Mouse (Mus musculus) small intestine, adult 2 months (tissue): ENCODE data around the gene Fcor.

Experiments used
- CTCF ChIP-seq: fragments of 200-500 bp; IDR thresholded peaks from 2 replicates; pipeline ENCODE4 v1.5.1; 2012; ENCODE audit warnings: low read depth, mild to moderate bottlenecking, control low read depth, inconsistent platforms, low read length, moderate library complexity, mixed read lengths; ENCODE audit not compliant: insufficient replicate concordance, insufficient read length; ENCODE audit errors: extremely low read depth
- POLR2A ChIP-seq: fragments of 200-500 bp; IDR thresholded peaks from 2 replicates; pipeline ENCODE4 v1.6.1; 2012; ENCODE audit warnings: low read depth, mild to moderate bottlenecking, control low read depth, inconsistent platforms, low read length, moderate library complexity

DNA sequence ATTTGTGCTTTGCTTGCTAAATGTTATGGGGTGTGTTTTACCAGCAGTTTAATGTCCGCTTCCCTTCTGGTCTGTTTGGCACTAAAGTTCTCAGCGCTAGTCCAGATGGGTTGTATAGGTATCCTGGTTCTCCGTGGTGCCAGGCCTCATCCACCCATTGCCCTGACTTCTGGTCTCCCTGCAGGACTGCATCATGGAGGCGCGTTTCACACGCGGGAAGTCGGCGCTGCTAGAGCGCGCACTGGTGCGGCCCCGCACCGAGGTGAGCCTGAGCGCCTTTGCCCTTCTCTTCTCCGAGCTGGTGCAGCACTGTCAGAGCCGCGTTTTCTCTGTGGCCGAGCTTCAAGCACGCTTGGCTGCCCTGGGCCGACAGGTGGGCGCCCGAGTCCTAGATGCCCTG, 6.7 kb upstream of the Fcor start:
- TF ChIP-seq CTCF (no peak), POLR2A (no peak)
